Mouse (Mus musculus) kidney, adult 11 months (tissue): ENCODE data around the gene Krtap27-1.

ENCODE experiments used
- DNase-seq: peaks from one replicate; pipeline ENCODE4 v3.0.0; 2022

Gene Krtap27-1

GRCm38 (mm10) chr16:88671571-88671970 is at the start of gene Krtap27-1:
TSS of gene Krtap27-1 (minus strand) at chr16:88671671.
- DNase-seq = no peak

- no peak for DNase-seq
Observed at GRCm38 (mm10) chr16:88720031-88720430, 48.6 kb upstream of the Krtap27-1 start.

- no peak for DNase-seq
Observed at GRCm38 (mm10) chr16:88716549-88716948, 45.1 kb upstream of the Krtap27-1 start.

GRCm38 (mm10) chr16:88711245-88711644 is 39.8 kb upstream of the Krtap27-1 start:
- no peak for DNase-seq

GRCm38 (mm10) chr16:88710757-88711156 is 39.3 kb upstream of the Krtap27-1 start:
- DNase-seq = no peak

- DNase-seq = no peak
Observed at GRCm38 (mm10) chr16:88707496-88708012, 36.1 kb upstream of the Krtap27-1 start, which contains the start of gene 2310061N02Rik. TSS of gene 2310061N02Rik (minus strand) at chr16:88707962.

- no peak for DNase-seq
Observed at GRCm38 (mm10) chr16:88701072-88701864, 29.8 kb upstream of the Krtap27-1 start.

- no peak for DNase-seq
Observed at GRCm38 (mm10) chr16:88696256-88696655, 24.8 kb upstream of the Krtap27-1 start.

GRCm38 (mm10) chr16:88681282-88681681 is 9.8 kb upstream of the Krtap27-1 start:
- DNase-seq = no peak

- no peak for DNase-seq
Observed at GRCm38 (mm10) chr16:88679099-88679498, 7.6 kb upstream of the Krtap27-1 start.

GRCm38 (mm10) chr16:88657426-88657825 is 14.0 kb downstream of the Krtap27-1 start:
- no peak for DNase-seq

- peak; percentile 19 for DNase-seq
Observed at GRCm38 (mm10) chr16:88651952-88652351, 19.5 kb downstream of the Krtap27-1 start.

- DNase-seq = no peak
Observed at GRCm38 (mm10) chr16:88651082-88651481, 20.4 kb downstream of the Krtap27-1 start.

GRCm38 (mm10) chr16:88647358-88647846 is 24.1 kb downstream of the Krtap27-1 start, which contains the start of gene Krtap26-1:
TSS of gene Krtap26-1 (minus strand) at chr16:88647796.
- no peak for DNase-seq

GRCm38 (mm10) chr16:88646366-88647111 is 24.9 kb downstream of the Krtap27-1 start:
- DNase-seq = no peak

GRCm38 (mm10) chr16:88640053-88640452 is 31.4 kb downstream of the Krtap27-1 start:
- DNase-seq = no peak

- DNase-seq = peak; percentile 55
Observed at GRCm38 (mm10) chr16:88635142-88635541, 36.3 kb downstream of the Krtap27-1 start.

GRCm38 (mm10) chr16:88631474-88631873 is 40.0 kb downstream of the Krtap27-1 start:
- DNase-seq = peak; percentile 83

GRCm38 (mm10) chr16:88627566-88627965 is 43.9 kb downstream of the Krtap27-1 start, which contains the start of gene 2310079G19Rik:
TSS of gene 2310079G19Rik (minus strand) at chr16:88627666.
- DNase-seq = no peak
